Mouse (Mus musculus) brain, embryonic 14.5 days (tissue): ENCODE measurements around the gene Arhgap10.

Experiments
- CTCF ChIP-seq: fragments of 200-500 bp; IDR thresholded peaks from 2 replicates; pipeline ENCODE4 v1.5.1; 2012; ENCODE audit warnings: inconsistent platforms, mild to moderate bottlenecking, moderate library complexity, borderline replicate concordance; ENCODE audit not compliant: insufficient read depth, insufficient read length; ENCODE audit errors: extremely low read depth
- POLR2A ChIP-seq: fragments of 200-500 bp; IDR thresholded peaks from 2 replicates; pipeline ENCODE4 v1.6.1; 2012; ENCODE audit warnings: mild to moderate bottlenecking, inconsistent platforms, borderline replicate concordance; ENCODE audit not compliant: poor library complexity, insufficient read depth, insufficient read length, severe bottlenecking; ENCODE audit errors: extremely low read depth

DNA sequence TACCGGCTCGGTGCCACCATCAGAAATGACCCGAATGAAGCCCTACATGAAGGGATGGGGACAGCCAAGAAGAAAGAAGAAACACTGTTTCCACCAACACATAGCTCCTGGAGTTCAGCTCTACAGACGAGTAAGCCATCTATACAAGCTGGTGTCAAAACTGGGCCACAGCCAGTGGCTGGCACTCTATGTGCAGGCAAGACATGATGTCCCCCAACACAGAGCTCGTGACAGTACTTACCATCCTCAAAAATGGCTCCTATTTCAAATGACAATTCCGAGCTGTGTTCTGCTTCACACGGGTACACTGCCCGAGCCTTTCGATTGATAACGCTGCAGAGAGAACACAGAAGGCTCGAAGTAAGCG is 260.7 kb downstream of the Arhgap10 start:
- no peak for TF ChIP-seq POLR2A
- TF ChIP-seq CTCF: no peak
